In the genomic region with DNA sequence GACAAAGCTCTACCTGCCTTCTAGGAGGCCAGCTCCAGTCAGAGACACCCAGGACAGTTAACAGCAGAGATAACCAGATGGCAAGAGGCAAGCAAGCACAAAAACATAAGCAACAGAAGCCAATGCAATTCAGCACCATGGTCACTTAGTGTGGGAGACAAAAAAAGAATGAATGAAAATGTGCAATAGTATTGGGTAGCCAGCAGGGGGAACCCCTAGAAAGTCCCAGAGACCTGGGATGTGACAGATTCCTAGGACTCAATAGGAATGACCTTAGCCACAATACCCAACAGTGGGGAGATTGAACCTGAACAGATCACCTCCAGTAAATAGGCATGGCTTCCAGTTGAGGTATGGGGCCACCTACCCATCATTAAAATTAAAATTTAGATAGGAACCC, we compare ENCODE assay signal across 20 mouse cellular contexts.
DNase-seq lines count a peak whose midpoint lies in the region; ATAC-seq and TF ChIP-seq lines count a peak whose summit lies in the region.
"Had no signal": no experiment of that assay in that cellular context is flagged by ENCODE, and none has a peak within 500 bp of the region (broad histone marks: within the 10 kb centered on the region; RNA-seq: fewer than 3 reads in every experiment).

No protein-coding gene starts in this region.

- no peaks in the 10 kb centered on the region for H3K4me1 ChIP-seq in limb, embryonic 10.5 days
- H3K4me1 ChIP-seq: hindbrain, embryonic 10.5 days; limb, embryonic 13.5 days; liver, embryonic 15.5 days had no signal

- in situ Hi-C loops in Patski (cut with MboI; ENCODE audit: low pct_unique_long_range_greater_than_20kb): loop anchor here (25.0 kb wide), 1 partner anchor 674 kb away; no protein-coding TSS in a partner anchor

- no peak overlapping the region for H3K4me3 ChIP-seq in left cerebral cortex, adult 2 months
- no peak overlapping the region for H3K4me3 ChIP-seq in limb, embryonic 10.5 days
- H3K4me3 ChIP-seq: hindbrain, embryonic 10.5 days; limb, embryonic 13.5 days; liver, embryonic 15.5 days had no signal

- H3K9me3 ChIP-seq in limb, embryonic 10.5 days (replicated peaks): no peaks in the 10 kb centered on the region
- H3K9me3 ChIP-seq: hindbrain, embryonic 10.5 days; limb, embryonic 13.5 days; liver, embryonic 15.5 days had no signal

- CTCF ChIA-PET in Patski (lab: Charles Lee): interaction anchor here (1.2 kb wide), 1 partner anchor 98 kb away, joined by 3 read pairs; no protein-coding TSS in a partner anchor

- intact Hi-C loops in left cerebral cortex, adult 2 months (cut with DNase I): no loop called here
- intact Hi-C loops in left cerebral cortex, postnatal 14 days (cut with DNase I): no loop called here

- ATAC-seq in Patski: no peak
- ATAC-seq: forebrain, embryonic 14.5 days had no signal

- H3K36me3 ChIP-seq in limb, embryonic 10.5 days: no peaks in the 10 kb centered on the region
- H3K36me3 ChIP-seq: hindbrain, embryonic 10.5 days; limb, embryonic 13.5 days; liver, embryonic 15.5 days had no signal

- peak; percentile 6 for TF ChIP-seq CTCF in left cerebral cortex, adult 2 months (IDR thresholded peaks at IDR 0.05)
- peak; percentile 30 for TF ChIP-seq CTCF in Patski (IDR thresholded peaks at IDR 0.05)

- POLR2A ChIA-PET in Patski (lab: Charles Lee): no interaction called here

- H3K27ac ChIP-seq in left cerebral cortex, adult 2 months: no peak overlapping the region
- H3K27ac ChIP-seq in limb, embryonic 10.5 days: no peak overlapping the region
- H3K27ac ChIP-seq: hindbrain, embryonic 10.5 days; limb, embryonic 13.5 days; liver, embryonic 15.5 days had no signal

- H3K27me3 ChIP-seq in Patski: no peaks in the 10 kb centered on the region
- no peaks in the 10 kb centered on the region for H3K27me3 ChIP-seq in limb, embryonic 10.5 days (ENCODE audit: low read depth, poor library complexity, severe bottlenecking)
- H3K27me3 ChIP-seq: limb, embryonic 13.5 days; liver, embryonic 15.5 days had no signal

- peak; percentile 5 for DNase-seq in adrenal gland, postnatal 10 days
- DNase-seq in adrenal gland, adult 8-10 months: no peak
- DNase-seq in left cerebral cortex, adult 2 months (ENCODE audit: extremely low spot score in 1 of 2, low spot score in 2 of 2): no peak
- no peak for DNase-seq in left cerebral cortex, postnatal 14 days (ENCODE audit: low spot score in 2 of 2)
- no peak for DNase-seq in Patski (ENCODE audit: low read depth, low spot score)
- peak; percentile 5 for DNase-seq in embryo, embryonic 11 days
- DNase-seq in limb, embryonic 10.5 days (ENCODE audit: low spot score): no peak
- no peak for DNase-seq in cerebellum, adult 11-12 months
- DNase-seq: cerebellum, postnatal 25 days; kidney, adult 18-20 months; kidney, postnatal 25 days; layer of hippocampus, postnatal 36 days; lung, postnatal 36 days; midbrain, embryonic 14.5 days; right cerebral cortex, postnatal 14 days; thymus, postnatal 4 days had no signal

Comparison
In these comparisons a context has a peak if more than half of its experiments do, and no peak if none do; other contexts are left out.
1. DNase-seq: peak in adrenal gland, postnatal 10 days (single experiment) and embryo, embryonic 11 days (single experiment); none in adrenal gland, adult 8-10 months (single experiment), left cerebral cortex, adult 2 months (0 of 2), left cerebral cortex, postnatal 14 days (0 of 2), Patski (single experiment), limb, embryonic 10.5 days (single experiment) and cerebellum, adult 11-12 months (single experiment).